Mouse (Mus musculus) cerebellum, postnatal 14 days (tissue): ENCODE results near the gene Mturn.
A peak's percentile ranks its signal among the peaks of the same experiment; 100 is the strongest.

Experiments used
- DNase-seq, 2 experiments: peaks; one replicate each; pipeline ENCODE4 v3.0.0; 2021; ENCODE audit warnings: mixed read lengths in 2 of 2

Gene Mturn

DNA sequence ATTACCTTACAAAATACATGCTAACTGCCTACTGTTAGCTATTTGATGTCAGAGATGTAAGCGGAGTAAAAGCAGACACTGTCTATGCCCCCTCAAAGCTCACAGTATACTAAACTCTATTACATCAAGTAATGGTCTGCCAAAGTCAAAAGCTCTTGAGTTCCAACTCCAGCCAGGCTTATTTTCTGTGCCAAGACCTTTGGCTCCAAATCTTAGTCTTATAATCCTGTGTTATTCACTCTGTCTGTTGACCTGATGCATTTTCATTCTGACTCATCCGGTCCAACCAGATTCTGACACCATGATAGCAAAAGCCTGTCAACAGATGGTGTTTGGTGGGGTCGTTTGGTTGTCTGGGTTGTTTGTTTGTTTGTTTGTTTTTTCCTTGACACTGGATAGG, 50.3 kb downstream of the Mturn start:
- peak in 1 of 2 experiments; percentile 23 for DNase-seq

DNA sequence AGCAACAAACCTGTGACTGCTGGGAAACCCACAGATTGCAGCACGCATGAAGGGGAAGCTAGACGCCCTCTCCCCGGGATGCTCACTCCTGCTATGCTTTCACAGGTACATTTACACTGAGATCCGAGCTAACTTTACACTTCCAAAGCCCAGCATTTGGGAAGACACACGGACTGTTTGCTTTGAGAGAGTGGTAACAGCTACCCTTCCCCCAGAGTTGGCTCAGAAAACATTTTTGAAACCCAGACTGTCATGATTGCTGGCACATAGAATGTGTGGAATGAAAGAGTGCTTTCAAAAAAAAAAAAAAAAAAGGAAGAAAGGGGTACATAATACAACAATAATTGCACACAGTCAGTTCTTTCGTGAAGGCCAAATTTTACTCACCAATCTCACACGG, 51.3 kb downstream of the Mturn start:
- DNase-seq = peak in 1 of 2 experiments; percentile 14

DNA sequence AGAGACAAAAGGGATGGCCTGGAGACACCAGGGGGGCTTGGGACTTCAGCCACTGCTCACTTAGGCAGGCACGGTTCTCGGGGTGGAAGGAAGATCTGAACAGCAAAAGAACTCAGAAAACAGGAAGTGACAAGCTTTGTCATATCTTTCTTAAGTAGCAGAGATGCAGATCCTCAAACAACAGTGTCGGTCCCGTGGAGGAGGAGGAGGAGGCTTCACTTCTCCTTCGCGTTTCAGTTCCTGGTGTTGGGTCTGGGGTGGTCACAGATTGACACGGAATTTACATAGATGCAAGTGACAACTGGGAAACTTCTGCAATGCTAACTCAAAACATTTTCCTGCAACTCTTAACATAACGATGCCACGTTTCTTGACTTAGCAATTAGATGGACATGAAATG, 54.7 kb downstream of the Mturn start:
- DNase-seq = no peak

DNA sequence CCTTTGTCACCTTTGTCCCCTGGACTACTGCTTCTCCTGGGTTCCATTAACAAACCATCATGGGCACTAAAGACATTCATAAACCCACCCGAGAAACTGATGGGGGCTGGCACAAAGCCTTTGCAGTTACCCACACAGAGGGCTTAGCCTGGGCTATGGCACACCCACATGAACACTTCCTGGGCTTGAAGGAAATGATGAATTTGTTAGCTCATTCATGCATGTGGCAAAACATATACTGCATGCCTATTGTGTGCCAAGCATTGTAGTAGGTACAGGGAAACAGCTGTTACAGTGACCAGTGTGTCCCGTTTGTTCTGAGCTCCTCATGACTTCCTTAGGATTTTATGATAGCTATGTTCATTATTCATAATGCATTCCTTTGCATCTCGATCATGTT, 55.8 kb downstream of the Mturn start:
- no peak for DNase-seq

DNA sequence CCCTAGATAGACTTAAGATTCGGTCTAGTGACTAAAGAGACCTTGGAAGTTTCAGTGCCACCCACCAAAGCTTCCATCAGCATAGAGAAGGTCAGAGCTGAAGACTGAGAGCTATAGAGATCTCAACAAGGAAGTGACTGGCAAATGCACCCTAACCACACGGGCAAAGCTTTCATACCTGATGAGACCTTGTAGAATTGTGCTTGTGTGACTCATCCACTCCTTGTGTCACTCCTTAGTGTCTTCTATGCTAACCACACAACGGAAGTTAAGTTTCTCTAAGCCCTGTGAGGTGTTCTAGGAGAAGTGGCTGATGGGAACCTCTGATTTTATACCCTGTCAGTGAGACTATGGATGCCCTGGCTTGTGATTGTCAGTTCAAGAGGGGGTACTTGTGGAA, 56.3 kb downstream of the Mturn start:
- no peak for DNase-seq

DNA sequence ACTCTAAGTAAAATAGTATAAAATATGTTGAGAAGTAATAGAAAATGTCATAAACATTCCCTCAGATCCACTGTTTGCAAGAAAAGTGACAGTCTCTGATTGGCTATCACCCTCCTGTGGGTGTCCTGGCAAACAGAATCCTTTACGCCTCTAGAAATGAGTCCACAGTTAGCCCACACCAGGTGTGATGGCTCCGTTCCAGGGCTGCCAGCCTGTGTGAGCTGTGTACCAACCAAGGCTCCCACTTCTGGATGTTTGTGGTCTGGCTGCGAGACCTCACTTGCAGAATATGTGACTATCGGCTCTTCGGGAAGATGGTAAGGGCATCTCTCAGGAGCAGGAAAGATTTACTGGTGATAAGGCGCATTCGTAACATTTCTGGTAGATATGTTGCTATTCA, 67.6 kb downstream of the Mturn start:
- peak in 1 of 2 experiments; percentile 36 for DNase-seq

DNA sequence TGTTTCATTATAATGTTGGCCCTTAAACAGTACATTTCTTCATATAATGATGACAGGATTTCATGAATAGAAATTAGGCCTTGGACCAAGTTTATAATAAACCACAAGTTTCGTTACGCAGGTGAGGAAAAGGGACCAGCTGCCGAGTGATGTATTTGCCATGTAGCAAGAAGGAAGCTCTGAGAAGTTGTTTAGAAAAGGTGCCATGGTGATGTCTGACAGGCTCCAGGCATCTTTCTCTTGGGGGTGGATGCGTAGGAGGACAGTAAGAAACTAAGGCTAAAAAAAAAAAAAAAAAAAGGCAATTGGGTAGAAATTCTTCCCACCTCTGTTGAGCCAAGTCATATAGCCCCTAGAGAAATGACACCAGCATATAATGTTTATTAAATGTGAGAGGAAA, 70.2 kb downstream of the Mturn start:
- DNase-seq = no peak

DNA sequence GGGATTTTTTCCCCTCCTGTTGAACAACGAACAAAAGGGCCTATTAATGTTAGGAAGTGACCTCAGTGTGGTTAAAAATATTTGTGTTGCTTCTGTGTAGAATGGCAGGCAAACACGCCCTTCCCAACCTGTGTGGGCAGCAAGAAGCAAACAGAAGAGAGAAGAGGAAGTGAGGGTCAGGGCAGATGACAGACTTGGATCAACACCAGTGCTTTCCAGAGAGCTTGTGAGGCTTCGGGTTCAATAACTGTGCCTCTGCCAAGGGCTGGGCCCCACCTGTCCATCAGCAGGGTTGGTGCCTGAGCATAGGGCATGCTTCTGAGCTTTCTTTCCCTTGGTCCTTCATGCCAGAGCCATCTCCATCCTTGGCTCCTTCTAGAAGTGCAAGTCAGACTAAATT, 70.7 kb downstream of the Mturn start:
- DNase-seq = peak in 1 of 2 experiments; percentile 24
